Mouse (Mus musculus) myocyte (in vitro differentiated cells): ENCODE measurements at regions not wholly inside any gene's neighbourhood (a gene's known extent, or its start where the extent isn't known, plus 50 kb on each side); places are given as distances from the start of the nearest gene placed in this dataset.

ENCODE experiments used
- E2F4 ChIP-seq: IDR thresholded peaks from one replicate; pipeline ENCODE4 v1.6.1; 2011; ENCODE audit warnings: mild to moderate bottlenecking, control low read depth, moderate library complexity; ENCODE audit not compliant: insufficient read depth
- POLR2A ChIP-seq: IDR thresholded peaks from one replicate; pipeline ENCODE4 v1.6.1; 2011; ENCODE audit warnings: low read depth, mild to moderate bottlenecking, control low read depth, moderate library complexity; ENCODE audit not compliant: insufficient read length
- TCF12 ChIP-seq: IDR thresholded peaks from one replicate; pipeline ENCODE4 v1.6.1; 2011; ENCODE audit warnings: mild to moderate bottlenecking, control low read depth; ENCODE audit not compliant: poor library complexity, insufficient read depth, severe bottlenecking
- TCF3 ChIP-seq: IDR thresholded peaks from one replicate; pipeline ENCODE4 v1.6.1; 2011; ENCODE audit warnings: low read depth, control low read depth; ENCODE audit not compliant: insufficient read length

- TF ChIP-seq POLR2A (no peak), TCF12 (no peak), TCF3 (no peak), E2F4 (no peak)
Measured at GRCm38 (mm10) chr5:64714710-64715109, 88.5 kb upstream of the Klf3 start.
